Mouse (Mus musculus) forebrain, embryonic 14.5 days (tissue): ENCODE measurements around the gene Zfhx3. TPM values are rescaled to one million over a fixed set of nuclear protein-coding genes. Genes with fewer than 3 reads are reported as not detected.
A peak's percentile ranks its signal among the peaks of the same experiment; 100 is the strongest.

ENCODE experiments used
- ATAC-seq: fragments of 200-750 bp; cut with Nextera tagmentation; 2 replicates; pipeline ENCODE4 v1.8.0; 2017; ENCODE audit warnings: mild to moderate bottlenecking, moderate library complexity
- DNase-seq: peaks from one replicate; pipeline ENCODE4 v3.0.0-alpha.2; 2015; ENCODE audit warnings: low spot score
- H3K27ac ChIP-seq: fragments of 300-500 bp; sonication (generic); 2 replicates; pipeline ENCODE4 v1.5.1; 2014; ENCODE audit warnings: low read depth, mild to moderate bottlenecking, control low read depth, low read length, moderate library complexity
- H3K27me3 ChIP-seq: fragments of 300-500 bp; sonication (generic); replicated peaks from 2 replicates; pipeline ENCODE4 v1.6.1; 2014; ENCODE audit warnings: low read length, control low read depth, mixed read lengths; ENCODE audit not compliant: control insufficient read depth, insufficient read depth
- H3K36me3 ChIP-seq: fragments of 300-500 bp; sonication (generic); 2 replicates; pipeline ENCODE4 v1.6.1; 2014; ENCODE audit warnings: low read length, control low read depth; ENCODE audit not compliant: control insufficient read depth, insufficient read depth
- H3K4me1 ChIP-seq: fragments of 300-500 bp; sonication (generic); 2 replicates; pipeline ENCODE4 v1.6.1; 2014; ENCODE audit warnings: antibody characterized with exemption, low read length, control low read depth; ENCODE audit not compliant: control insufficient read depth, insufficient read depth
- H3K4me2 ChIP-seq: fragments of 300-500 bp; sonication (generic); 2 replicates; pipeline ENCODE4 v1.6.1; 2014; ENCODE audit warnings: mild to moderate bottlenecking, control low read depth, low read length
- H3K4me3 ChIP-seq: fragments of 300-500 bp; sonication (generic); 2 replicates; pipeline ENCODE4 v1.5.1; 2014; ENCODE audit warnings: low read depth, low read length, control low read depth
- H3K9ac ChIP-seq: fragments of 300-500 bp; sonication (generic); 2 replicates; pipeline ENCODE4 v1.6.1; 2014; ENCODE audit warnings: mild to moderate bottlenecking, low read length, control low read depth, moderate library complexity
- H3K9me3 ChIP-seq: fragments of 300-500 bp; sonication (generic); replicated peaks from 2 replicates; pipeline ENCODE4 v1.6.1; 2016; ENCODE audit warnings: low read length, control low read depth, mixed read lengths; ENCODE audit not compliant: control insufficient read depth
- WGBS: fragments of 180-500 bp; shearing (Covaris S2); extraction: QIAGEN DNeasy Blood & Tissue Kit; methylation state at CpG from one replicate; pipeline ENCODE4 v1.1.7; 2014; 5-methylcytosine and 5-hydroxymethylcytosine counted together
- polyA plus RNA-seq: library from polyadenylated mRNA; unstranded; fragments of >200 nt; fragmentation: Nextera tagmentation; extraction: Ambion mirVana; gene quantifications from 2 replicates; pipeline ENCODE4 v1.2.1, GENCODE M21; 2014

Zfhx3 gene
- polyA plus RNA-seq, 1 experiment from 2014 or later: 11.7 TPM

DNA sequence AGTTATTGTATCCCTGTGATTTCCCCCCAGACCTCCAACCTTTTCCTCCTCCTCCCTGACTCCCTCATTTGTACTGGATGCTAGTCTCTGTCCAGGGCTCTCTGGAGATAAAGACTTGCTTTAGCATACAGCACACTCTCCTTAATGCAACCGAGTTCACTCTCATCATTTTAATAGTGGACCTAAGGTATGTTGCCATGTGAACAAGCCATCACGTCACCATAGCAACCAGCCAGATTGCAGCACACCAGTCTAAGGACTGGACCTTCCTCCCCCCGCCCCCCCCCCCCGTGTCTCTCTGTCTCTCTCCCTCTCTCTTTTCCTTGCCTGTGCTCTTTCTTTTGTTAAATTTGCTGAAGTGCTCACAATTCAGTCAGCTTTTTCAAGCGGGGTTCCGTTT, 524.2 kb downstream of the Zfhx3 start:
- no peak overlapping the region for H3K4me2 ChIP-seq
- H3K27ac ChIP-seq: peak overlapping the region; percentile 66; the same call in 1 of the 2 replicates
- H3K36me3 ChIP-seq: no peaks in the 10 kb centered on the region
- H3K9ac ChIP-seq: no peak overlapping the region
- 44% methylated on average over 6 of the region's 6 CpGs for WGBS
- peak; percentile 79 for ATAC-seq
- DNase-seq: peak; percentile 68
- no peaks in the 10 kb centered on the region for H3K27me3 ChIP-seq
- no peak overlapping the region for H3K4me3 ChIP-seq
- H3K9me3 ChIP-seq: no peaks in the 10 kb centered on the region
- H3K4me1 ChIP-seq: peaks cover 11% of the 10 kb centered on the region

DNA sequence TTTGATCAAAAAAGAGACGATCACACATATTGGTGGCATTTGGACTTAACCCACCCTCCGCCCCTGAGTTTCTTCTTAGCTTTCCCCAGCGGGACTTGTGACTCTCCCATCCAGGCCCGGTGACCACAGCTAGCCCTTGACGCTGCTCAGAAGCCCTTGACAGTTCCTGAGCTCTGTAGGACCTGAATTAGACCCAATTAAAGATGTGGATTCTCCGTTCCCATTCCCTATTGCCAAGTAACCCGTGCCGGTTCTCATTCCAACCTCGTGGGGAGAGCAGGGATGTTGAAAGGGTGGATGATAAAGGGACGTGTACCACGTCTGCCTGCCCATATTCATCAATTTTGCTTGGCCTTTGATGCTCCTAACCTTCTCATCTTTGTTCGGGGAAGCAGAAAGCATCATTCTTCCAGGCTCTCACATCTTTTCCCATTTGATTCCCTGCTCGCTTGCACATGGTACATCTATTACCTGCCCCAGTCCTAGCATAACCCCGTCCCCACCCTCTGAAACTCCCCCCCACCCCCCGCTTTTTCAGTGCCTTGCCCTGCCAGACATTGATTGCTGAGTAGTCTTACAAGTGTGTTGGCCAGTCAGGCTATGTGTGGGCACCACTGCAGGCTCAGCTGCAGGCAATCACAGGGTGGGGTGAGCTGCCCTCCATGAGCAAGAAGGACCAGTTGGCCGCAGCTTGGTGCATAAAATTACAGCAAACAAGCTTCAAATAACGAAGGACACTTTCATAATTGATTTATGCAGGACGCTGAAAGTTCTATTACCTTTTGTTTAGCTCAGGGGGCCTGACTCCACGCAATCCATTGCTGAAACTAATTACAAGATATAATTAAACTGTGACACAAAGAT, 525.0 kb downstream of the Zfhx3 start:
- DNase-seq: peak; percentile 49
- peak; percentile 29; the same call in 1 of the 2 replicates for ATAC-seq

DNA sequence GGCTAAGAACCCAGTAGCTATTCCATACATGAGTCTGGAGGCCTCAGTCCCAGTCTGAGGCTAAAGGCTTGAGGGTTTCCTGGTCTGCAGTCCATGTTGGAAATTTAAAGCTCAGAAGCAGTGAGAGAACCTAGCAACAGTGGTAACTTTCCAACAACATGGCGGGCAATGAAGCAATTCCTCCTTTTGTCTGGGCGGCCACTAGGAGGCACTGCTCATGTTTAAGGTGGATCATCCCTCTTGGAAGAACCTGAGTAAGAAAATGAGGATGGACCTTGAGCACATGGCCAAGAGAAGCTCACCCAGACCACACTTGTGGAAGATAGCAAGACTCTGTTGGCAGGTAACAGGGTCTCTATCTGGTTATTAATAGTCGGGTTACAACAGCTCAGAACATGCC, 527.8 kb downstream of the Zfhx3 start:
- no peaks in the 10 kb centered on the region for H3K36me3 ChIP-seq
- H3K4me2 ChIP-seq: no peak overlapping the region
- WGBS: 93% methylated on average over 3 of the region's 3 CpGs
- H3K4me3 ChIP-seq: no peak overlapping the region
- H3K27me3 ChIP-seq: no peaks in the 10 kb centered on the region
- no peak overlapping the region for H3K9ac ChIP-seq
- ATAC-seq (no peak), DNase-seq (no peak)
- peaks cover 11% of the 10 kb centered on the region for H3K4me1 ChIP-seq
- no peaks in the 10 kb centered on the region for H3K9me3 ChIP-seq
- no peak overlapping the region for H3K27ac ChIP-seq

More for the DNA sequence above, 525.0 kb downstream of the Zfhx3 start:
- no peak overlapping the region for H3K4me3 ChIP-seq
- no peak overlapping the region for H3K4me2 ChIP-seq
- no peaks in the 10 kb centered on the region for H3K9me3 ChIP-seq
- H3K36me3 ChIP-seq: no peaks in the 10 kb centered on the region
- no peaks in the 10 kb centered on the region for H3K27me3 ChIP-seq
- peak overlapping the region; percentile 66; the same call in 1 of the 2 replicates for H3K27ac ChIP-seq
- H3K4me1 ChIP-seq: peaks cover 11% of the 10 kb centered on the region
- no peak overlapping the region for H3K9ac ChIP-seq
- whole genome bisulfite sequencing: 54% methylated on average over 19 of the region's 19 CpGs

DNA sequence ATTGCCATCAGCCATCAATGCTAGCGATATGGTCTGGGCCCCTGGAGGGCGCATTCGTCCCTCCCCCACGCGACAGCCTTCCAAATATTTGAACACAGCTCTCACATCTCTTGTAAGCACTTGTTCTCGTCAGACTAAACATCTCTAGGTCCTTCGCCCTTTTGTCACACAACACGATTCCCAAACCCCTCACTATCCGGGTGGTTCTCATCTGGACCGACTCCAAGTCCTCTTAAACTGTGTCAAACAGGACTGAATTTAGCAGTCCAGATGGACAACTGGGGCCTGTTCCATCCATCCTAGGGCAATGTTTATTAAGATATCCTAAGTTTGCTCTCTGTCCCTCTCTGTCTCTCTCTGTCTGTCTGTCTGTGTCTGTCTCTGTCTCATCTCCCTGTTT, 532.1 kb downstream of the Zfhx3 start:
- Histone ChIP-seq H3K4me3 (no peak overlapping the region), H3K27ac (no peak overlapping the region)

GRCm38 (mm10) chr8:108478131-108478530, 535.7 kb downstream of the Zfhx3 start:
- Histone ChIP-seq H3K27ac (no peak overlapping the region), H3K9me3 (no peaks in the 10 kb centered on the region), H3K36me3 (no peaks in the 10 kb centered on the region), H3K27me3 (no peaks in the 10 kb centered on the region), H3K4me2 (no peak overlapping the region), H3K9ac (no peak overlapping the region), H3K4me3 (no peak overlapping the region), H3K4me1 (no peaks in the 10 kb centered on the region)
- DNase-seq (no peak), ATAC-seq (no peak)
- 86% methylated on average over 8 of the region's 8 CpGs for WGBS

More for the DNA sequence above, 532.1 kb downstream of the Zfhx3 start:
- DNase-seq: no peak
- no peak overlapping the region for H3K4me2 ChIP-seq
- ATAC-seq: no peak
- no peaks in the 10 kb centered on the region for H3K27me3 ChIP-seq
- H3K9ac ChIP-seq: no peak overlapping the region
- no peaks in the 10 kb centered on the region for H3K4me1 ChIP-seq
- 78% methylated on average over 10 of the region's 10 CpGs for WGBS
- H3K36me3 ChIP-seq: no peaks in the 10 kb centered on the region
- H3K9me3 ChIP-seq: no peaks in the 10 kb centered on the region

GRCm38 (mm10) chr8:108480141-108480540, 537.7 kb downstream of the Zfhx3 start:
- no peak overlapping the region for H3K4me2 ChIP-seq
- no peaks in the 10 kb centered on the region for H3K36me3 ChIP-seq
- no peak overlapping the region; the same call in 1 of the 2 replicates for H3K27ac ChIP-seq
- WGBS: 85% methylated on average over 12 of the region's 12 CpGs
- no peaks in the 10 kb centered on the region for H3K4me1 ChIP-seq
- no peak overlapping the region for H3K4me3 ChIP-seq
- no peaks in the 10 kb centered on the region for H3K27me3 ChIP-seq
- ATAC-seq (no peak), DNase-seq (no peak)
- no peak overlapping the region for H3K9ac ChIP-seq
- no peaks in the 10 kb centered on the region for H3K9me3 ChIP-seq

GRCm38 (mm10) chr8:108481167-108481815, 538.8 kb downstream of the Zfhx3 start:
- ATAC-seq (peak; percentile 83), DNase-seq (peak; percentile 73)
- Histone ChIP-seq H3K4me1 (no peaks in the 10 kb centered on the region), H3K27me3 (no peaks in the 10 kb centered on the region), H3K36me3 (no peaks in the 10 kb centered on the region), H3K4me3 (no peak overlapping the region), H3K9ac (no peak overlapping the region), H3K9me3 (no peaks in the 10 kb centered on the region), H3K4me2 (no peak overlapping the region), H3K27ac (peak overlapping the region; percentile 67; the same call in 1 of the 2 replicates)
- 73% methylated on average over 11 of the region's 11 CpGs for WGBS

- Histone ChIP-seq H3K4me1 (peaks cover 10% of the 10 kb centered on the region; the same call in 1 of the 2 replicates), H3K27ac (0 out of 2 replicates have a peak overlapping the region, but pooled peaks have one; percentile 17), H3K9me3 (no peaks in the 10 kb centered on the region), H3K27me3 (no peaks in the 10 kb centered on the region), H3K4me2 (no peak overlapping the region), H3K36me3 (no peaks in the 10 kb centered on the region), H3K4me3 (no peak overlapping the region), H3K9ac (no peak overlapping the region)
- ATAC-seq (0 out of 2 replicates have a peak, but pooled peaks have one; percentile 46), DNase-seq (peak; percentile 75)
- 66% methylated on average over 12 of the region's 12 CpGs for WGBS
Measured at GRCm38 (mm10) chr8:108496101-108496500, 553.7 kb downstream of the Zfhx3 start.
